Mouse (Mus musculus): ENCODE measurements around the gene Cul1. TPM values are rescaled to one million over a fixed set of nuclear protein-coding genes. Genes with fewer than 3 reads are reported as not detected.

The Cul1 gene
- total RNA-seq, 2 experiments from 2014 or later: 57.2 to 57.4 TPM

DNA sequence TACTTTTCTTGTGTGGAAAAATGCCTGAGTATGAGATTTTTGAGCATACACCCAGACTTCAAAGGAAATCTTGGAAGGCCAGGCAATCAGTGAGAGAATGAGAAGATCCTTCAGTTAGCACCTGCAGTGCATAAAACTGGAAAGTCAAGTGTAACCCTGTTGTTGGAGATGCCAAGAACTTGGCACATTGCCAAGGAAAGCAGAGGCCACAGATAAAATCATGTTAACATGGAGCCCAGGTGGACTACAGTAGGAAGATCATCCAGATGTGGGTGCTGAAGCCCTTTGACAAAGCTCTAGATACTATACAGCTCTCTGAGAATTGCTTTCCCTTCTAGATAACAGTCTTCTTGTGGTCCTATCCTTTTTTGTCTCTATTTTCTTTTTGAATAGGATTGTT lies 19.2 kb downstream of the Cul1 start:
- no peak for DNase-seq

DNA sequence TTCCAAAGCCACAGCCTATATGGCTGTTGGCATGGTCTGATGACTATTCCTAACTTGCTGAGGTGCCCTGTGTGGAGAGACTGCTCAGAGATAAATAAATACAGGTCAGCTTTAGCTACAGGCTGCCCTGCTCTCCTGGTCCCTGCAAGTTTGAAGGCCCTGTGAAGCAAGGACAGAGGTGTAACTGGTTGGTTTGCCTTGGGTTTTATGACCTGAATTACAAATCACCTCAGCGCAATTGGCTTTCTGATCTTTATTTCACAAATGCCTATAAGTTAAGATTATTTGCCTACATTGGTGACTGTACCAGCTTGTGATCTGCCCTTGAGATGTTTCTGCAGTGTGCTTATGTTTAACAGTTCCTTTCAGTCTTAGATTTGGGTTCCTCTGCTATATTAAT lies 28.8 kb downstream of the Cul1 start:
- no peak for DNase-seq

- no peak for DNase-seq
Observed at GRCm38 (mm10) chr6:47494562-47494961, 41.4 kb downstream of the Cul1 start.

GRCm38 (mm10) chr6:47520030-47520429 lies 66.8 kb downstream of the Cul1 start:
- DNase-seq: no peak

DNA sequence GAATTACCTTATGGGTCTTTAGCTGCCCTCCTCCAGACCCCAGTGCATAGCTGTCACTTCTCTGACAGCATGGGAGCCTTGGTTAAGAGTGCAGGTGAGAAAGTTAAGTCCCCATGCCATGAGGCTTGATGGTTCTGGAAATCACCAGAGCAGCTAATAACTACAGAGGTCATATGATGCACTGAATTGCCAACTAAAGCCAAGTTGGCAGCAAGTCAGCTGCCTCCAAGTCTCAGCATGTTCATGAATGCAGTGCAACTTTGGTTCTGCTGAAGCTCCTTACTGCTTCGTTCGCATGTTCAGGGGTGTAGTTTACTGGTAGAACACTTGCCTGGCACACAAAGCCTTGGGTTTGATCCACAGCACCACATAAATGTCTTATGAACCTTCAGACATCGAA lies 69.2 kb downstream of the Cul1 start:
- DNase-seq: no peak

GRCm38 (mm10) chr6:47525041-47525440 lies 71.8 kb downstream of the Cul1 start:
- no peak for DNase-seq

GRCm38 (mm10) chr6:47526446-47526845 lies 73.2 kb downstream of the Cul1 start:
- DNase-seq: no peak

GRCm38 (mm10) chr6:47527129-47527528 lies 73.9 kb downstream of the Cul1 start:
- no peak for DNase-seq

DNA sequence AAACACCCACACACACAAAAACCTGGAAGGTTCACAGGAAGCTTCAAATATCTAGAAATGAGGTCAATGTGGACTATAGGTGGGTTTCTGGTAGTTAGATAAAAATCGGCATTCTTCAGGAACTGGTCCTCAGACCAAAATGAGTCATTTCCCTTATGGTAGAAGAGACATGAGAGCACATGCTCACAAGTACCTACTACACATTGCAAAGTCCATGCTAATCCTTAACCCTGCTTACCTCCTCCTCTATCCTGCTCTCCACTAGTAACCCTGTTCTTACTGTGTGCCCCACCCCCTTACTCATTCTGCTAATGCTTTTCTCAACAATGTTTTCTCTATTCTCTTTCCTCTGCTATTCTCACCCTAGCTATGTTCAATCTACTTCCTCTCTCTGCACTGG lies 74.5 kb downstream of the Cul1 start:
- DNase-seq: no peak

DNA sequence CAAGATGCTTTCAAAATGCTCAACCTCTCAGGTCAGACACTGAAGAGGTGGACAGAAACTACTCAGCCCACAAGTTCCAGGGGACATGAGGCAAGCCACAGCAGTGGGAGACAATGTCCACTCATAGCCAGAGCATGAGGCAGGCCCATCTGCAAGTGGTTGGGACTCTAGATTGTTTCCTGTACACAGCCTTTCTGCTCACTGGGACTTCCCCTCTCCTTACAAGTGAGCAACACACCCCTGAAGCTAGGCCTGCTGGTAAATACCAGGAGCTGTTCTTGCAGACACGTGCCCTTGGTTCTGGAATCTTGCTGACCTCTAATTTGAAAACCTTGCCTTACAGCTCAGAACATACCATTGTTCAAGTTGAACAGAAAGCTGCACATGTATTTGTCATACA lies 79.3 kb downstream of the Cul1 start:
- no peak for DNase-seq

- no peak for DNase-seq
Observed at GRCm38 (mm10) chr6:47535333-47535732, 82.1 kb downstream of the Cul1 start.

- DNase-seq: no peak
Observed at GRCm38 (mm10) chr6:47552280-47552679, 99.1 kb downstream of the Cul1 start.

- DNase-seq: no peak
Observed at GRCm38 (mm10) chr6:47559287-47559686, 106.1 kb downstream of the Cul1 start.

DNA sequence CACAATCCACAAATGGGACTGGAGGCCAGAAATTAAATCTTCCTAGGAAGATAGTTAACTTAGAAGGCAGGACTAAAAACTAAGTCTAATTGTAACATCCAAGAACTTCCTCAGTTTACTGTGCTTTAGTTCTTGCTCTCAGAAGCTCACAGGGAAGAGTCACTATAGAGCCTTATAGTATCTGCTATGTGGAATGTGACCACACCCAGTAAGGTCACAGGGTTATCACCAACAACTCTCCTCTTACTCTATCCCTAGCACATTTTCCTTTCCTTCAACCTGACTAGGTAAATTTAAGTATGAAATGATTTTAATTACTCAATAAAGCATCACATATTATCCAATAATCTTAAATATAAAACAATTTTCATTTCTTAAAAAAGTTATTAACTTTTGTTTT lies 107.2 kb downstream of the Cul1 start:
- DNase-seq: no peak

GRCm38 (mm10) chr6:47560846-47561245 lies 107.6 kb downstream of the Cul1 start:
- no peak for DNase-seq

DNA sequence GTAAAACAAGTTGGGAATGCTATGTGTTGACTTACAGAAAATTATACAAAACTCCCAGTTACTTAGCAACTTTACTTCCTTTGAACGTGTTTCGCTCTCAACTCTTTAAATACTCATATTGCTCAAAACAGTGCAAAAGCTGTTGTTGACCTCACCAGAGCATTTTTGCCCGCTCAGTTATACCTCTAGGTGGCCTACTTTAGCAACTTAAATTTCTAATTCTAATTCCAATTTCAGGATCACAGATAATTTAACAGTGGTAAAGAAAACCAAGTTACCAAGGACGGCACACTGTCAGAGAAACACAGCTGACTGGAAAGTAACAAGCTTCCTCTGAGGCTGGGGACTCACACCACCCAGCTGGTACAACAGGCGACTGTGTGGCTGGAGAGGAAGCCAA lies 108.2 kb downstream of the Cul1 start:
- no peak for DNase-seq

DNA sequence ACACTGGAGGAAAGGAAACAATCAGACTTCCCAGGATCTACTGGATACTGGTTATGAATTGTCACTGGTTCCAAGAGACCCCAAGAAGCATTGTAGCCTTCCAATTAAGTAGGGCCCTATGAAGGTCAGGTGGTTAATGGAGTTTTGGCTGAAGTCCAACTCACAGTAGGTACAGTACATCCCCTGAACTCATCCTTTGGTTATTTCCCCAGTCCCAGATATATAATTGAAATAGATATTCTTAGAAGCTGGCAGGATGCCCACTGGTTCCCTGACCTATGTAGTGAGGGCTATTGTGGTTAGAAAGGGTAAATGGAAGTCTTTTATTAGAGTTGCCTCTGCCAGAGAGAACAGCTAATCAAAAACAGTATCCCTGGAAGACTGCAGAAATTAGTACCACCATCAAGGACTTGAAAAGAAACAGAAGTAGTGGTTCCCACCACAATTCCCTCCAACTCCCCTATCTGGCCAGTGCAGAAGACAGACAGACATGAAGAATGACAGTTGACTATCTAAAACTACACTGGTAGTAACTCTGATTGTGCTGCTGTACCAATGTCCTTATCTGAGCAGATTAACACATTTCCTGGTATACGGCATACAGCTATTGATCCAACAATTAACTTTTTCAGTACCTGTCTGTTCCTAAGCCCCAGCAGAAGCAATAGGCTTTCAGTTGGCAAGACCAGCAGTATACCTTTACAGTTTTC lies 112.3 kb downstream of the Cul1 start:
- DNase-seq: no peak

- DNase-seq: no peak
Observed at GRCm38 (mm10) chr6:47572887-47573286, 119.7 kb downstream of the Cul1 start.

Other genes starting within 250 kb of the Cul1 start
- gene Ezh2, start 141.9 kb downstream of the Cul1 start, total RNA-seq (2021): 1 to 10 TPM; 6.7 to 7.5 TPM